Mouse (Mus musculus): Measurements from ENCODE around the gene Slc25a45. TPM values are rescaled to one million over a fixed set of nuclear protein-coding genes. Genes with fewer than 3 reads are reported as not detected.
"Not testable (repeated sequence)": the region's sequence is repeated elsewhere in the genome, so short reads cannot be mapped to it uniquely, and the experiment has no call there.

Gene Slc25a45
- polyA plus RNA-seq, 1 experiment: 26.1 TPM

DNA sequence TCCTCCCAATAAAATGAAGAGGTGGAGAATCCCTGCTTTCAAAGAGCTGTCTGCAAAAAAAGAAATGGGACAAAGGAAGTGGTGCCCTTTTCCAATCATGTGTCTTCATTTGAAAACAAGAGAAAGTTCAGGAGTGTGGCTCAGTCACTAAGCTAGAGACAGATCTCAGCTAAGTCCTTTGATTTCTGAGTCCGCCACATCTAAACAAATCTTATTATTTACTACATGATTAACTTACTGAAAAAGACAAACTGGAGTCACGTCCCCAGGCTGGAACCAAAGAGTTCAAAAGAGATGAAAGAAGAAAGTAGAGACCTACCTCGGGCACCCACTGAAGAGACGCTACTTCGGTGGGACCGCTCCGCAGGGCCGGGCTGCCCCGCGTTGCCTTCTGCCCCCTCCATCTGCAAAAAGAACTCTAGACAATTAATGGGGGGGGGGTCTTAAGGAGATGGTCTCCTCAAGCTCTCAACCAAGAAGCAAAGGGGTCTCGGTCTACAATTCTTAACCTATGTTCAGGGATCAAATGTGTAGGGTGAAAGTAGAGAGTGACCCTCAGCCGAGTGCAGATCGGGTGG, 3.1 kb upstream of the Slc25a45 start:
- no peaks in the 10 kb centered on the region for H3K36me3 ChIP-seq (ENCODE audit: control insufficient read depth, insufficient read depth, low read length)
- peaks cover 16% of the 10 kb centered on the region for H3K4me1 ChIP-seq (ENCODE audit: control insufficient read depth, insufficient read depth, low read length)
- no peak for TF ChIP-seq CTCF (IDR thresholded peaks at IDR 0.05; ENCODE audit: control insufficient read depth, insufficient read depth, insufficient replicate concordance, low read depth, low read length)
- TF ChIP-seq POLR2A (IDR thresholded peaks at IDR 0.05; ENCODE audit: control insufficient read depth, low read depth, low read length): no peak
- peak overlapping the region; percentile 95 for H3K4me3 ChIP-seq (ENCODE audit: control insufficient read depth, low read depth, low read length)
- H3K27ac ChIP-seq (ENCODE audit: control insufficient read depth, insufficient read depth, low read depth, low read length): peak overlapping the region; percentile 78
- H3K27me3 ChIP-seq (ENCODE audit: control insufficient read depth, insufficient read depth, low read length): no peaks in the 10 kb centered on the region

- Histone ChIP-seq H3K27me3 (ENCODE audit: control insufficient read depth, insufficient read depth, low read length) (no peaks in the 10 kb centered on the region), H3K27ac (ENCODE audit: control insufficient read depth, insufficient read depth, low read depth, low read length) (peak within 1 kb of the TSS; percentile 78), H3K4me3 (ENCODE audit: control insufficient read depth, low read depth, low read length) (peak within 1 kb of the TSS; percentile 95), H3K36me3 (ENCODE audit: control insufficient read depth, insufficient read depth, low read length) (no peaks in the 10 kb centered on the region), H3K4me1 (ENCODE audit: control insufficient read depth, insufficient read depth, low read length) (peaks cover 19% of the 10 kb centered on the region)
- TF ChIP-seq CTCF (IDR thresholded peaks at IDR 0.05; ENCODE audit: control insufficient read depth, insufficient read depth, insufficient replicate concordance, low read depth, low read length) (no peak), POLR2A (IDR thresholded peaks at IDR 0.05; ENCODE audit: control insufficient read depth, low read depth, low read length) (peak; percentile 84)
Measured at GRCm38 (mm10) chr19:5874969-5875480, 2.6 kb upstream of the Slc25a45 start, which contains the start of gene Frmd8. Gene Frmd8 (minus strand): TSS chr19:5875274.

GRCm38 (mm10) chr19:5878362-5878722, 734 bp downstream of the Slc25a45 start:
- H3K27me3 ChIP-seq (ENCODE audit: control insufficient read depth, insufficient read depth, low read length): no peaks in the 10 kb centered on the region
- peak overlapping the region; percentile 59 for H3K27ac ChIP-seq (ENCODE audit: control insufficient read depth, insufficient read depth, low read depth, low read length)
- no peaks in the 10 kb centered on the region for H3K36me3 ChIP-seq (ENCODE audit: control insufficient read depth, insufficient read depth, low read length)
- TF ChIP-seq POLR2A (IDR thresholded peaks at IDR 0.05; ENCODE audit: control insufficient read depth, low read depth, low read length) (no peak), CTCF (IDR thresholded peaks at IDR 0.05; ENCODE audit: control insufficient read depth, insufficient read depth, insufficient replicate concordance, low read depth, low read length) (no peak)
- H3K4me1 ChIP-seq (ENCODE audit: control insufficient read depth, insufficient read depth, low read length): peaks cover 22% of the 10 kb centered on the region
- H3K4me3 ChIP-seq (ENCODE audit: control insufficient read depth, low read depth, low read length): peak overlapping the region; percentile 28

- Histone ChIP-seq H3K36me3 (ENCODE audit: control insufficient read depth, insufficient read depth, low read length) (no peaks in the 10 kb centered on the region), H3K4me3 (ENCODE audit: control insufficient read depth, low read depth, low read length) (peak overlapping the region; percentile 28), H3K4me1 (ENCODE audit: control insufficient read depth, insufficient read depth, low read length) (peaks cover 20% of the 10 kb centered on the region), H3K27me3 (ENCODE audit: control insufficient read depth, insufficient read depth, low read length) (no peaks in the 10 kb centered on the region), H3K27ac (ENCODE audit: control insufficient read depth, insufficient read depth, low read depth, low read length) (peak overlapping the region; percentile 59)
- TF ChIP-seq CTCF (IDR thresholded peaks at IDR 0.05; ENCODE audit: control insufficient read depth, insufficient read depth, insufficient replicate concordance, low read depth, low read length) (no peak), POLR2A (IDR thresholded peaks at IDR 0.05; ENCODE audit: control insufficient read depth, low read depth, low read length) (peak; percentile 56)
Measured at GRCm38 (mm10) chr19:5878916-5879315, 1.3 kb downstream of the Slc25a45 start.

GRCm38 (mm10) chr19:5879735-5880134, 2.1 kb downstream of the Slc25a45 start:
- Histone ChIP-seq H3K4me1 (ENCODE audit: control insufficient read depth, insufficient read depth, low read length) (peaks cover 20% of the 10 kb centered on the region), H3K27me3 (ENCODE audit: control insufficient read depth, insufficient read depth, low read length) (no peaks in the 10 kb centered on the region), H3K27ac (ENCODE audit: control insufficient read depth, insufficient read depth, low read depth, low read length) (peak overlapping the region; percentile 40), H3K36me3 (ENCODE audit: control insufficient read depth, insufficient read depth, low read length) (no peaks in the 10 kb centered on the region), H3K4me3 (ENCODE audit: control insufficient read depth, low read depth, low read length) (no peak overlapping the region; the same call in 1 of the 2 replicates)
- TF ChIP-seq CTCF (IDR thresholded peaks at IDR 0.05; ENCODE audit: control insufficient read depth, insufficient read depth, insufficient replicate concordance, low read depth, low read length) (no peak), POLR2A (IDR thresholded peaks at IDR 0.05; ENCODE audit: control insufficient read depth, low read depth, low read length) (no peak)

DNA sequence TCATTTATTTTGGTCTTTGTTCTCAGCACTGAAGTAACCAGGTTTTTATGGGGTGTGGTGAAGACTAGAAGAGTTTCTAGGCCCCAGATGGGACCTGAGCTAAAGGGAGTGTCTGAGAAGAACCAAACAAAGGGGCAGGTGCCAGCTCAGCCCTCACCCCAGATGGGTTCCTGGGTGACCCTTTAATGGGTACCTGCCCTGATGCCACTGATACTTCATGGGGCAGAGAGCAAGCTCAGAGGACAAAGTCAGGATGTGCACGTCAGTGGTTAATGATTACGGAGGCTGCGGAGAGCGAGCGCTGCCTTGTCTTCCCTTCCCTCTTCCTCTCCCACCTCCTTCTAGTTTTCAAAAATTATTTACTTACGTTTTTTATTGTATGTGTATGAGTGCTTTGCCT, 3.5 kb downstream of the Slc25a45 start:
- Histone ChIP-seq H3K4me1 (ENCODE audit: control insufficient read depth, insufficient read depth, low read length) (peaks cover 15% of the 10 kb centered on the region), H3K27me3 (ENCODE audit: control insufficient read depth, insufficient read depth, low read length) (no peaks in the 10 kb centered on the region), H3K36me3 (ENCODE audit: control insufficient read depth, insufficient read depth, low read length) (no peaks in the 10 kb centered on the region), H3K4me3 (ENCODE audit: control insufficient read depth, low read depth, low read length) (no peak overlapping the region), H3K27ac (ENCODE audit: control insufficient read depth, insufficient read depth, low read depth, low read length) (no peak overlapping the region)
- no peak for TF ChIP-seq CTCF (IDR thresholded peaks at IDR 0.05; ENCODE audit: control insufficient read depth, insufficient read depth, insufficient replicate concordance, low read depth, low read length)
- TF ChIP-seq POLR2A (IDR thresholded peaks at IDR 0.05; ENCODE audit: control insufficient read depth, low read depth, low read length): no peak

- not testable (repeated sequence) for H3K4me3 ChIP-seq (ENCODE audit: control insufficient read depth, low read depth, low read length); H3K27ac ChIP-seq (ENCODE audit: control insufficient read depth, insufficient read depth, low read depth, low read length); H3K27me3 ChIP-seq (ENCODE audit: control insufficient read depth, insufficient read depth, low read length); H3K36me3 ChIP-seq (ENCODE audit: control insufficient read depth, insufficient read depth, low read length)
- peaks cover 15% of the 10 kb centered on the region for H3K4me1 ChIP-seq (ENCODE audit: control insufficient read depth, insufficient read depth, low read length)
Measured at GRCm38 (mm10) chr19:5882079-5882478, 4.5 kb downstream of the Slc25a45 start.
